Mouse (Mus musculus) CH12.LX (cell line): ENCODE results near the gene Catsper3. TPM values are rescaled to one million over a fixed set of nuclear protein-coding genes. Genes with fewer than 3 reads are reported as not detected.

Experiments
- DNase-seq: peaks from one replicate; pipeline ENCODE4 v3.0.0-alpha.2; 2013; ENCODE audit errors: extremely low read depth
- H3K27ac ChIP-seq: 2 replicates; pipeline ENCODE4 v1.5.1; 2012; ENCODE audit warnings: low read depth, mild to moderate bottlenecking, control low read depth, moderate library complexity; ENCODE audit not compliant: insufficient read depth
- H3K27me3 ChIP-seq: replicated peaks from 2 replicates; pipeline ENCODE3; 2012; ENCODE audit warnings: inconsistent platforms
- H3K36me3 ChIP-seq, 2 experiments: replicated peaks in 1 of 2; 2 replicates each; pipeline versions ENCODE3 to v1.6.1; 2012; ENCODE audit warnings: inconsistent platforms in 1 of 2, low read length in 1 of 2, mild to moderate bottlenecking in 1 of 2, mixed read lengths in 1 of 2, moderate library complexity in 1 of 2; ENCODE audit not compliant: control insufficient read depth in 1 of 2, insufficient read depth in 1 of 2
- H3K4me1 ChIP-seq, 2 experiments: 2 replicates each; pipeline ENCODE4 v1.6.1; 2012; ENCODE audit warnings: inconsistent platforms in 1 of 2, moderate library complexity in 1 of 2; ENCODE audit not compliant: insufficient read depth in 2 of 2, control insufficient read depth in 1 of 2
- H3K4me2 ChIP-seq: 2 replicates; pipeline ENCODE4 v1.6.1; 2012; ENCODE audit warnings: low read depth, mild to moderate bottlenecking, control low read depth; ENCODE audit not compliant: poor library complexity, insufficient read depth, severe bottlenecking
- H3K4me3 ChIP-seq, 3 experiments: fragments of 150-350 bp in 1 of 3; sonication (generic) in 1 of 3; replicated peaks in 1 of 3; 2 replicates each; pipeline versions ENCODE3 to v1.5.1; 2011 to 2012; ENCODE audit warnings: low read depth in 2 of 3, low read length in 2 of 3, mild to moderate bottlenecking in 2 of 3, moderate library complexity in 2 of 3, control low read depth in 1 of 3, improper control_type of control experiment in 1 of 3, inconsistent platforms in 1 of 3, mixed read lengths in 1 of 3; ENCODE audit not compliant: poor library complexity in 1 of 3
- H3K79me2 ChIP-seq: replicated peaks from 2 replicates; pipeline ENCODE4 v1.6.1; 2012; ENCODE audit warnings: mild to moderate bottlenecking, moderate library complexity; ENCODE audit not compliant: control insufficient read depth, poor library complexity, insufficient read depth, severe bottlenecking; ENCODE audit errors: extremely low read depth
- H3K9ac ChIP-seq: 2 replicates; pipeline ENCODE4 v1.6.1; 2012; ENCODE audit warnings: low read depth, mild to moderate bottlenecking, control low read depth, moderate library complexity; ENCODE audit not compliant: insufficient read depth
- H3K9me3 ChIP-seq: replicated peaks from 2 replicates; pipeline ENCODE3; 2012; ENCODE audit warnings: low read length, inconsistent platforms, mixed read lengths
- CHD2 ChIP-seq: IDR thresholded peaks from 2 replicates; pipeline ENCODE4 v1.6.1; 2011; ENCODE audit warnings: low read length, improper control_type of control experiment
- E2F4 ChIP-seq: IDR thresholded peaks from 2 replicates; pipeline ENCODE4 v1.6.1; 2011; ENCODE audit warnings: low read depth, low read length, improper control_type of control experiment; ENCODE audit not compliant: insufficient replicate concordance
- GABPA ChIP-seq: IDR thresholded peaks from 2 replicates; pipeline ENCODE4 v1.6.1; 2012; ENCODE audit warnings: low read depth, low read length, improper control_type of control experiment, inconsistent platforms; ENCODE audit not compliant: insufficient replicate concordance
- IRF4 ChIP-seq: IDR thresholded peaks from 2 replicates; pipeline ENCODE4 v1.6.1; 2014; ENCODE audit warnings: low read depth, mild to moderate bottlenecking, inconsistent platforms, low read length, improper control_type of control experiment
- JUN ChIP-seq: IDR thresholded peaks from 2 replicates; pipeline ENCODE4 v1.6.1; 2011; ENCODE audit warnings: low read depth, mild to moderate bottlenecking, low read length, improper control_type of control experiment, moderate library complexity; ENCODE audit not compliant: insufficient read depth
- JUND ChIP-seq: conservative IDR thresholded peaks from 2 replicates; pipeline ENCODE4 v1.6.1; 2011; ENCODE audit warnings: low read depth, low read length, improper control_type of control experiment
- KAT2A ChIP-seq: IDR thresholded peaks from 2 replicates; pipeline ENCODE4 v1.6.1; 2012; ENCODE audit warnings: low read length, improper control_type of control experiment, inconsistent platforms; ENCODE audit not compliant: insufficient replicate concordance
- MAFK ChIP-seq: IDR thresholded peaks from 2 replicates; pipeline ENCODE4 v1.6.1; 2011; ENCODE audit warnings: low read length, improper control_type of control experiment; ENCODE audit not compliant: insufficient replicate concordance
- MAX ChIP-seq: IDR thresholded peaks from 2 replicates; pipeline ENCODE4 v1.6.1; 2011; ENCODE audit warnings: low read length, improper control_type of control experiment
- MAZ ChIP-seq: IDR thresholded peaks from 2 replicates; pipeline ENCODE4 v1.6.1; 2012; ENCODE audit warnings: low read depth, mild to moderate bottlenecking, inconsistent platforms, low read length, improper control_type of control experiment, moderate library complexity
- MEF2A ChIP-seq: IDR thresholded peaks from 2 replicates; pipeline ENCODE4 v1.6.1; 2014; ENCODE audit warnings: low read depth, mild to moderate bottlenecking, inconsistent platforms, low read length, improper control_type of control experiment, borderline replicate concordance
- MYC ChIP-seq: IDR thresholded peaks from 2 replicates; pipeline ENCODE4 v1.6.1; 2011; ENCODE audit warnings: low read depth, mild to moderate bottlenecking, improper control_type of control experiment, low read length
- NELFE ChIP-seq: IDR thresholded peaks from 2 replicates; pipeline ENCODE4 v1.6.1; 2011; ENCODE audit warnings: low read depth, low read length, improper control_type of control experiment
- NRF1 ChIP-seq: IDR thresholded peaks from 2 replicates; pipeline ENCODE4 v1.6.1; 2014; ENCODE audit warnings: low read depth, mild to moderate bottlenecking, inconsistent platforms, low read length, improper control_type of control experiment, moderate library complexity
- PAX5 ChIP-seq: IDR thresholded peaks from 2 replicates; pipeline ENCODE4 v1.6.1; 2012; ENCODE audit warnings: low read length, inconsistent platforms, mixed read lengths
- POLR2A ChIP-seq: IDR thresholded peaks from 2 replicates; pipeline ENCODE4 v1.6.1; 2011; ENCODE audit warnings: low read depth, mild to moderate bottlenecking, improper control_type of control experiment, low read length
- RCOR1 ChIP-seq: conservative IDR thresholded peaks from 2 replicates; pipeline ENCODE4 v1.6.1; 2012; ENCODE audit warnings: low read depth, mild to moderate bottlenecking, inconsistent platforms, low read length, improper control_type of control experiment
- SIN3A ChIP-seq: IDR thresholded peaks from 2 replicates; pipeline ENCODE4 v1.6.1; 2012; ENCODE audit warnings: low read length, improper control_type of control experiment, inconsistent platforms
- ZKSCAN1 ChIP-seq: IDR thresholded peaks from 2 replicates; pipeline ENCODE4 v1.6.1; 2012; ENCODE audit warnings: low read depth, inconsistent platforms, low read length, improper control_type of control experiment, borderline replicate concordance
- ZNF384 ChIP-seq: IDR thresholded peaks from 2 replicates; pipeline ENCODE4 v1.6.1; 2012; ENCODE audit warnings: low read depth, low read length, improper control_type of control experiment, inconsistent platforms
- dilution Hi-C: fragments of 300-500 bp; cut with MboI; formaldehyde crosslinking; loops from 2 replicates; pipeline ENCODE4 v1.14.3; 2020; ENCODE audit warnings: low sequenced_read_pairs; ENCODE audit not compliant: extremely low pct_unique_long_range_greater_than_20kb, extremely low pct_ligation_motif_present
- in situ Hi-C: fragments of 300-500 bp; cut with MboI; formaldehyde crosslinking; loops from 3 replicates; pipeline ENCODE4 v1.14.3; 2019; ENCODE audit warnings: low sequenced_read_pairs, low pct_ligation_motif_present, low pct_unique_long_range_greater_than_20kb, mixed read lengths
- polyA plus RNA-seq: library from polyadenylated mRNA; unstranded; fragments of >175 nt; gene quantifications from 2 replicates; pipeline ENCODE4 v1.2.1, GENCODE M21; 2012; ENCODE audit warnings: low read depth; ENCODE audit not compliant: insufficient read length
- total RNA-seq, 2 experiments: library from RNA; depleted of rRNA; stranded (reverse); fragments of 300-350 nt in 1 of 2; fragments of >200 nt in 1 of 2; gene quantifications; 2 replicates each; pipeline ENCODE4 v1.2.3; 2012 to 2014

Catsper3 gene
- total and polyA plus RNA-seq, 3 experiments = not detected

DNA sequence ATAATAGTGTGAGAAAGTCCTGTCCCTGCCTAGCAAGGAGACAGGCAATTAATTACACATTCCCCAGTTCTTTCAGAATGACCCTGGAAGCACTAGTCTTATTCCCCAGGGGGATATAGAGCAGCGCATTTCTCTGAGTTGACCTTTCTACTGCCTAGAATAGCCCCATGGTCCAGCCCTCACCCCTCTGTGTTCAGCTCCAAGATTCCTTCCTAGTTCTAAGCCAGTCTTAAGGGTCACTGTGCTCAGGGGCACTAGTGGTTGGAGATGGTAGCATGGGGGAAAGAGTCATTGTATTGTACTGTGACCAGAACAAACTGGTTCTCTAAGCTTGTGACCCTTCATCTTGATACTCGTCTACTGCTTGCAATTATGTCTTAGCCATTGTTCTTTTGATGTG, 16.9 kb downstream of the Catsper3 start:
- DNase-seq = no peak
- Histone ChIP-seq H3K79me2 (no peaks in the 10 kb centered on the region), H3K27ac (no peak overlapping the region), H3K4me1 (0 out of 4 replicates have a peak, but pooled peaks cover 0 to 2% of the 10 kb centered on the region in 2 experiments), H3K27me3 (peaks cover 2% of the 10 kb centered on the region), H3K9ac (no peak overlapping the region), H3K36me3 (no peaks in the 10 kb centered on the region), H3K4me2 (no peak overlapping the region), H3K9me3 (peaks cover 11% of the 10 kb centered on the region), H3K4me3 (no peak overlapping the region)
- no peak for TF ChIP-seq JUND
- no peak for TF ChIP-seq SIN3A
- no peak for TF ChIP-seq PAX5
- no peak for TF ChIP-seq E2F4
- TF ChIP-seq CHD2 = no peak
- TF ChIP-seq MAX = no peak
- no peak for TF ChIP-seq KAT2A
- TF ChIP-seq GABPA = no peak
- TF ChIP-seq MEF2A = no peak
- no peak for TF ChIP-seq RCOR1
- no peak for TF ChIP-seq MAZ
- no peak for TF ChIP-seq MYC
- TF ChIP-seq JUN = no peak
- TF ChIP-seq NRF1 = no peak
- no peak for TF ChIP-seq ZNF384
- TF ChIP-seq ZKSCAN1 = no peak
- TF ChIP-seq IRF4 = no peak
- TF ChIP-seq POLR2A = no peak
- in situ Hi-C loops (no loop called here), dilution Hi-C loops (no loop called here)

DNA sequence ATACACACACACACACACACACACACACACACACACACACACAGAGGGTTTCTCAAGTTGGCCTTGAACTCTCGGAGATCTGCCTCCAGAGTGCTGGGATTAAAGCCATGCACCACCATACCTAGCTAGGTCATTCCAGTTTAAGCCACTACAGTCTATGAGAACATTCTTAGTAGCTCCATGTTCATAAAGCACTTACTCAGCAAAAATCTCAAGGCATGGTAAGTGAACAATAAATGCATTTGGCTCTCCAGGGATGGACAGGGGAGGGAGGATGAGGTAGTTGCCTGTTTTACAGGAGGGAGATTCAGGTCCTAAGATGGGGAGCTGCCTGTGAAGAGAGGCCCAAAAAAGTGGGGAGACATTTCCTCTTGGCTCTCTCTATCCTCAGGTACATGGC, 19.6 kb downstream of the Catsper3 start:
- no peak for DNase-seq
- peak; percentile 71 for TF ChIP-seq MAFK
- no peak for TF ChIP-seq NELFE
- dilution Hi-C loops (no loop called here), in situ Hi-C loops (no loop called here)
- Histone ChIP-seq H3K4me3 (no peak overlapping the region), H3K4me1 (no peaks in the 10 kb centered on the region), H3K9me3 (peaks cover 11% of the 10 kb centered on the region), H3K36me3 (no peaks in the 10 kb centered on the region), H3K27me3 (no peaks in the 10 kb centered on the region), H3K4me2 (no peak overlapping the region), H3K79me2 (no peaks in the 10 kb centered on the region), H3K9ac (no peak overlapping the region), H3K27ac (no peak overlapping the region)
